Mouse (Mus musculus) hindbrain, embryonic 11.5 days (tissue): ENCODE data around the gene Ttc30a2. TPM values are rescaled to one million over a fixed set of nuclear protein-coding genes. Genes with fewer than 3 reads are reported as not detected.
"Not testable (repeated sequence)": the region's sequence is repeated elsewhere in the genome, so short reads cannot be mapped to it uniquely, and the experiment has no call there.

Source experiments
- ATAC-seq: fragments of 200-750 bp; cut with Nextera tagmentation; 2 replicates; pipeline ENCODE4 v1.8.0; 2017; ENCODE audit warnings: mild to moderate bottlenecking, moderate TSS enrichment, moderate library complexity; ENCODE audit not compliant: low FRiP score
- DNase-seq: peaks from one replicate; pipeline ENCODE4 v3.0.0-alpha.2; 2015; ENCODE audit warnings: low spot score
- H3K27ac ChIP-seq: fragments of 300-500 bp; sonication (generic); 2 replicates; pipeline ENCODE4 v1.5.1; 2014; ENCODE audit warnings: mild to moderate bottlenecking, low read depth, low read length
- H3K27me3 ChIP-seq: fragments of 300-500 bp; sonication (generic); 2 replicates; pipeline ENCODE4 v1.6.1; 2014; ENCODE audit warnings: mild to moderate bottlenecking, low read length, moderate library complexity, mixed read lengths; ENCODE audit not compliant: control insufficient read depth, insufficient read depth
- H3K36me3 ChIP-seq: fragments of 300-500 bp; sonication (generic); 2 replicates; pipeline ENCODE4 v1.6.1; 2014; ENCODE audit warnings: mild to moderate bottlenecking, low read length, moderate library complexity, mixed read lengths; ENCODE audit not compliant: control insufficient read depth, insufficient read depth
- H3K4me1 ChIP-seq: fragments of 300-500 bp; sonication (generic); replicated peaks from 2 replicates; pipeline ENCODE4 v1.6.1; 2014; ENCODE audit warnings: low read length, mixed read lengths; ENCODE audit not compliant: control insufficient read depth, insufficient read depth
- H3K4me2 ChIP-seq: fragments of 300-500 bp; sonication (generic); replicated peaks from 2 replicates; pipeline ENCODE4 v1.6.1; 2014; ENCODE audit warnings: mild to moderate bottlenecking, low read depth, low read length
- H3K4me3 ChIP-seq: fragments of 300-500 bp; sonication (generic); 2 replicates; pipeline ENCODE4 v1.5.1; 2014; ENCODE audit warnings: low read depth, low read length
- H3K9ac ChIP-seq: fragments of 300-500 bp; sonication (generic); 2 replicates; pipeline ENCODE4 v1.6.1; 2014; ENCODE audit warnings: low read depth, low read length
- H3K9me3 ChIP-seq: fragments of 300-500 bp; sonication (generic); 2 replicates; pipeline ENCODE4 v1.6.1; 2016; ENCODE audit warnings: low read length; ENCODE audit not compliant: control insufficient read depth
- WGBS: fragments of 180-500 bp; shearing (Covaris S2); extraction: QIAGEN DNeasy Blood & Tissue Kit; methylation state at CpG from one replicate; pipeline ENCODE4 v1.1.7; 2014; 5-methylcytosine and 5-hydroxymethylcytosine counted together
- polyA plus RNA-seq: library from polyadenylated mRNA; unstranded; fragments of >200 nt; fragmentation: Nextera tagmentation; extraction: Ambion mirVana; gene quantifications from 2 replicates; pipeline ENCODE4 v1.2.1, GENCODE M21; 2014

Gene Ttc30a2
- 0.86 and 1.2 TPM in 2 replicates for polyA plus RNA-seq

GRCm38 (mm10) chr2:75977752-75978368 lies at the start of gene Ttc30a2:
Ttc30a2 (minus strand) TSS chr2:75978170.
- 26% methylated on average over 16 of the region's 24 CpGs for WGBS
- not testable (repeated sequence) for H3K36me3 ChIP-seq, H3K27ac ChIP-seq, H3K27me3 ChIP-seq, H3K4me2 ChIP-seq, ATAC-seq, H3K9ac ChIP-seq, H3K4me1 ChIP-seq, H3K9me3 ChIP-seq, H3K4me3 ChIP-seq
- peak; percentile 50 for DNase-seq

GRCm38 (mm10) chr2:76016890-76017289 lies 38.9 kb upstream of the Ttc30a2 start:
- no peaks in the 10 kb centered on the region for H3K27me3 ChIP-seq
- H3K4me2 ChIP-seq, result no peak overlapping the region
- ATAC-seq, result no peak
- no peak overlapping the region for H3K27ac ChIP-seq
- H3K36me3 ChIP-seq, result no peaks in the 10 kb centered on the region
- 8% methylated on average over 7 of the region's 7 CpGs for WGBS
- H3K4me1 ChIP-seq, result no peaks in the 10 kb centered on the region
- H3K9me3 ChIP-seq, result no peaks in the 10 kb centered on the region
- peak; percentile 40 for DNase-seq
- H3K9ac ChIP-seq, result no peak overlapping the region
- H3K4me3 ChIP-seq, result no peak overlapping the region

- no peaks in the 10 kb centered on the region for H3K4me1 ChIP-seq
- 89% methylated on average over 8 of the region's 8 CpGs for WGBS
- no peaks in the 10 kb centered on the region for H3K27me3 ChIP-seq
- no peak for DNase-seq
- no peak overlapping the region for H3K4me3 ChIP-seq
- H3K27ac ChIP-seq, result no peak overlapping the region
- H3K9ac ChIP-seq, result no peak overlapping the region
- no peak overlapping the region for H3K4me2 ChIP-seq
- no peak for ATAC-seq
- no peaks in the 10 kb centered on the region for H3K36me3 ChIP-seq
- H3K9me3 ChIP-seq, result no peaks in the 10 kb centered on the region
Measured at GRCm38 (mm10) chr2:76016136-76016535, 38.2 kb upstream of the Ttc30a2 start.

GRCm38 (mm10) chr2:76015460-76015859 lies 37.5 kb upstream of the Ttc30a2 start:
- Histone ChIP-seq H3K9me3 (no peaks in the 10 kb centered on the region), H3K27me3 (no peaks in the 10 kb centered on the region), H3K4me3 (no peak overlapping the region), H3K9ac (no peak overlapping the region), H3K4me1 (no peaks in the 10 kb centered on the region), H3K36me3 (no peaks in the 10 kb centered on the region), H3K27ac (no peak overlapping the region), H3K4me2 (no peak overlapping the region)
- DNase-seq (no peak), ATAC-seq (no peak)
- WGBS, result 93% methylated on average over 7 of the region's 7 CpGs

GRCm38 (mm10) chr2:76014659-76015058 lies 36.7 kb upstream of the Ttc30a2 start:
- Histone ChIP-seq H3K27ac (no peak overlapping the region), H3K4me2 (no peak overlapping the region), H3K36me3 (no peaks in the 10 kb centered on the region), H3K9ac (no peak overlapping the region), H3K9me3 (no peaks in the 10 kb centered on the region), H3K4me1 (no peaks in the 10 kb centered on the region), H3K27me3 (no peaks in the 10 kb centered on the region), H3K4me3 (no peak overlapping the region)
- no peak for ATAC-seq
- 79% methylated on average over 3 of the region's 3 CpGs for WGBS
- DNase-seq, result no peak

- H3K9ac ChIP-seq, result no peak overlapping the region
- DNase-seq (no peak), ATAC-seq (no peak)
- H3K27me3 ChIP-seq, result no peaks in the 10 kb centered on the region
- peak overlapping the region; percentile 33; the same call in 1 of the 2 replicates for H3K27ac ChIP-seq
- no peaks in the 10 kb centered on the region for H3K9me3 ChIP-seq
- peaks cover 2% of the 10 kb centered on the region; the same call in 1 of the 2 replicates for H3K4me1 ChIP-seq
- no peak overlapping the region for H3K4me2 ChIP-seq
- 9% methylated on average over 4 of the region's 4 CpGs for WGBS
- no peaks in the 10 kb centered on the region for H3K36me3 ChIP-seq
- H3K4me3 ChIP-seq, result no peak overlapping the region
Measured at GRCm38 (mm10) chr2:76006194-76006593, 28.2 kb upstream of the Ttc30a2 start.

- ATAC-seq, result peak; percentile 70; the same call in 1 of the 2 replicates
- Histone ChIP-seq H3K36me3 (no peaks in the 10 kb centered on the region), H3K4me1 (peaks cover 2% of the 10 kb centered on the region; the same call in 1 of the 2 replicates), H3K9me3 (no peaks in the 10 kb centered on the region), H3K27ac (peak overlapping the region; percentile 71), H3K4me2 (no peak overlapping the region), H3K27me3 (no peaks in the 10 kb centered on the region), H3K4me3 (no peak overlapping the region), H3K9ac (no peak overlapping the region)
- 36% methylated on average over 9 of the region's 9 CpGs for WGBS
- peak; percentile 49 for DNase-seq
Measured at GRCm38 (mm10) chr2:76002899-76003298, 24.9 kb upstream of the Ttc30a2 start.

- Histone ChIP-seq H3K9ac (no peak overlapping the region), H3K9me3 (no peaks in the 10 kb centered on the region), H3K27ac (no peak overlapping the region), H3K36me3 (no peaks in the 10 kb centered on the region), H3K4me1 (no peaks in the 10 kb centered on the region; the same call in 1 of the 2 replicates), H3K4me2 (no peak overlapping the region), H3K27me3 (no peaks in the 10 kb centered on the region), H3K4me3 (no peak overlapping the region)
- peak; percentile 50 for DNase-seq
- no peak for ATAC-seq
- 45% methylated on average over 8 of the region's 8 CpGs for WGBS
Measured at GRCm38 (mm10) chr2:76001392-76001791, 23.4 kb upstream of the Ttc30a2 start.

GRCm38 (mm10) chr2:75999636-76000035 lies 21.7 kb upstream of the Ttc30a2 start:
- DNase-seq (no peak), ATAC-seq (no peak)
- H3K27me3 ChIP-seq, result no peaks in the 10 kb centered on the region
- H3K27ac ChIP-seq, result peak overlapping the region; percentile 43; the same call in 1 of the 2 replicates
- no peak overlapping the region for H3K9ac ChIP-seq
- no peak overlapping the region for H3K4me3 ChIP-seq
- 26% methylated on average over 12 of the region's 12 CpGs for WGBS
- H3K4me1 ChIP-seq, result no peaks in the 10 kb centered on the region; the same call in 1 of the 2 replicates
- H3K9me3 ChIP-seq, result no peaks in the 10 kb centered on the region
- no peaks in the 10 kb centered on the region for H3K36me3 ChIP-seq
- H3K4me2 ChIP-seq, result no peak overlapping the region
